Mouse (Mus musculus) cerebellum, adult (tissue): ENCODE results near the gene Dnase2b.

Source experiments
- ATAC-seq: cut with Nextera tagmentation; 2 replicates; pipeline ENCODE4 v1.9.2; 2017; ENCODE audit warnings: mild to moderate bottlenecking, moderate library complexity, mixed read lengths; ENCODE audit not compliant: insufficient number of reproducible peaks, low FRiP score, low TSS enrichment

Dnase2b gene

GRCm38 (mm10) chr3:146617946-146618345 is 2.5 kb upstream of the Dnase2b start:
- no peak for ATAC-seq

GRCm38 (mm10) chr3:146616533-146617283 is 1.3 kb upstream of the Dnase2b start:
- ATAC-seq = no peak

- ATAC-seq = no peak
Measured at GRCm38 (mm10) chr3:146611821-146612220, 3.6 kb downstream of the Dnase2b start.

- no peak for ATAC-seq
Measured at GRCm38 (mm10) chr3:146611261-146611660, 4.1 kb downstream of the Dnase2b start.

GRCm38 (mm10) chr3:146610322-146610721 is 5.1 kb downstream of the Dnase2b start:
- ATAC-seq = no peak

GRCm38 (mm10) chr3:146607368-146607767 is 8.0 kb downstream of the Dnase2b start:
- ATAC-seq = no peak

GRCm38 (mm10) chr3:146604647-146605046 is 10.7 kb downstream of the Dnase2b start:
- no peak for ATAC-seq

GRCm38 (mm10) chr3:146602531-146602930 is 12.9 kb downstream of the Dnase2b start:
- ATAC-seq = no peak

GRCm38 (mm10) chr3:146601205-146601604 is 14.2 kb downstream of the Dnase2b start:
- no peak for ATAC-seq

- ATAC-seq = no peak
Measured at GRCm38 (mm10) chr3:146599198-146599900, 16.0 kb downstream of the Dnase2b start.

- no peak for ATAC-seq
Measured at GRCm38 (mm10) chr3:146598411-146598810, 17.0 kb downstream of the Dnase2b start.

GRCm38 (mm10) chr3:146596864-146597263 is 18.5 kb downstream of the Dnase2b start:
- no peak for ATAC-seq

- no peak for ATAC-seq
Measured at GRCm38 (mm10) chr3:146596387-146596786, 19.0 kb downstream of the Dnase2b start.

- no peak for ATAC-seq
Measured at GRCm38 (mm10) chr3:146595440-146595839, 20.0 kb downstream of the Dnase2b start.

- ATAC-seq = no peak
Measured at GRCm38 (mm10) chr3:146591601-146592000, 23.8 kb downstream of the Dnase2b start.

- ATAC-seq = no peak
Measured at GRCm38 (mm10) chr3:146591159-146591558, 24.2 kb downstream of the Dnase2b start.

GRCm38 (mm10) chr3:146589523-146589922 is 25.9 kb downstream of the Dnase2b start:
- ATAC-seq = no peak

GRCm38 (mm10) chr3:146586616-146587015 is 28.8 kb downstream of the Dnase2b start:
- ATAC-seq = no peak

GRCm38 (mm10) chr3:146583908-146584307 is 31.5 kb downstream of the Dnase2b start:
- ATAC-seq = no peak

- no peak for ATAC-seq
Measured at GRCm38 (mm10) chr3:146583478-146583877, 31.9 kb downstream of the Dnase2b start.

GRCm38 (mm10) chr3:146580039-146580729 is 35.2 kb downstream of the Dnase2b start:
- ATAC-seq = no peak
